Mouse (Mus musculus): Measurements from ENCODE around the gene Rftn2.

GRCm38 (mm10) chr1:55246374-55246773, 19.8 kb upstream of the Rftn2 start:
- TF ChIP-seq TCF3 (IDR thresholded peaks at IDR 0.05; ENCODE audit: insufficient read length, low read depth) (no peak), MAX (IDR thresholded peaks at IDR 0.05; ENCODE audit: low read depth) (no peak), TCF12 (IDR thresholded peaks at IDR 0.05; ENCODE audit: insufficient read depth, poor library complexity, severe bottlenecking) (no peak), CEBPB (IDR thresholded peaks at IDR 0.05; ENCODE audit: insufficient read depth, poor library complexity, severe bottlenecking) (no peak), POLR2A (IDR thresholded peaks at IDR 0.05; ENCODE audit: insufficient read length, low read depth) (no peak), MYOD1 (IDR thresholded peaks at IDR 0.05; ENCODE audit: control insufficient read depth in 1 of 3, insufficient read length in 2 of 3, low read depth in 2 of 3) (no peak), USF1 (IDR thresholded peaks at IDR 0.05; ENCODE audit: low read depth) (no peak), E2F4 (IDR thresholded peaks at IDR 0.05; ENCODE audit: insufficient read depth) (no peak), POLR2AphosphoS2 (IDR thresholded peaks at IDR 0.05; ENCODE audit: insufficient read length, low read depth) (no peak), REST (IDR thresholded peaks at IDR 0.05; ENCODE audit: insufficient read depth, insufficient read length) (no peak), MYOG (IDR thresholded peaks at IDR 0.05; ENCODE audit: control insufficient read depth in 1 of 3, insufficient read depth in 1 of 3, insufficient read length in 2 of 3, low read depth in 2 of 3) (no peak)
